Mouse (Mus musculus) B cell, adult 2 months (primary cell): ENCODE measurements at regions not wholly inside any gene's neighbourhood (a gene's known extent, or its start where the extent isn't known, plus 50 kb on each side); places are given as distances from the start of the nearest gene placed in this dataset.

Source experiments
- DNase-seq, 2 experiments: peaks; one replicate each; pipeline ENCODE4 v3.0.0; 2022

- DNase-seq = no peak
Observed at GRCm38 (mm10) chr15:88379951-88380623, 220.0 kb upstream of the Zdhhc25 start.

DNA sequence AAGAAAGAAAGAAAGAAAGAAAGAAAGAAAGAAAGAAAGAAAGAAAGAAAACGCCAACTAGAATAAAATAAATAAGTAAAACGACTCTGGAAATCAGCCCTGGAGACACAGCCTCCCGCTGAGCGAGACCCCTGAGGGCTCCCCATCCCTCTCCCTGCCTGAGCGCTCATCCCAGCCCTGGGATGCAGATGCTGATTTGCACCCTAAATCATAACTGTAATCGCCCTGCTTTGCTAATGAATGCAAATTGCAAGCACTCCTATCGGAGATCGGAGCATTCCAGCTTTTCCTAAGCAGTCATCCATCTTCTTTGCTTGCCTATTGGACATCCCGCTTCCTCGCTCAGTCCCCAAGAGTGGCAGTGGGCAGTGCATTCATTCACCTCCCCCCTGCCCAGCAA is 218.7 kb upstream of the Zdhhc25 start:
- DNase-seq = no peak

- no peak for DNase-seq
Observed at GRCm38 (mm10) chr15:88385943-88386342, 214.2 kb upstream of the Zdhhc25 start.

DNA sequence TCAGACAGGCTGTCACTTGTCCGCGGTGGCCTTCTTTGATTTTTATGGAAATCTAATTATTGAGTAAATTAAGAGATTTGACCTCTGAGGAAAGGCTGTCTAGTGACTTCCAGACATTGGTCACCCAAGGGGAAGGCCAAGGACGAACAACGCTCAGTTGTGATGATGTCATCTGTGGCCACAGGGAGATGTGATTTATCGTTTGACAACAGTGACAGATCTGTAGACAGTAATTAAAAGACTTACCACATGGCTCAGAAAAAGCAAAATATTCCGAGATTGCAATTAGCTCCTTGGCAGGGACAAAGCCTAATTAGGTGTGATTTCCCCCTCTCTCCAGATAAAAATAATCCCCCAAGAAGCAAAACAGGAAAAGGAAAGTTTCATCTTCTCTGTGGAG is 213.4 kb upstream of the Zdhhc25 start:
- DNase-seq = no peak

GRCm38 (mm10) chr15:88391822-88392221 is 208.3 kb upstream of the Zdhhc25 start:
- no peak for DNase-seq

GRCm38 (mm10) chr15:88399064-88399463 is 201.0 kb upstream of the Zdhhc25 start:
- no peak for DNase-seq

GRCm38 (mm10) chr15:88399989-88400388 is 200.1 kb upstream of the Zdhhc25 start:
- no peak for DNase-seq

- DNase-seq = no peak
Observed at GRCm38 (mm10) chr15:88400787-88401186, 199.3 kb upstream of the Zdhhc25 start.

DNA sequence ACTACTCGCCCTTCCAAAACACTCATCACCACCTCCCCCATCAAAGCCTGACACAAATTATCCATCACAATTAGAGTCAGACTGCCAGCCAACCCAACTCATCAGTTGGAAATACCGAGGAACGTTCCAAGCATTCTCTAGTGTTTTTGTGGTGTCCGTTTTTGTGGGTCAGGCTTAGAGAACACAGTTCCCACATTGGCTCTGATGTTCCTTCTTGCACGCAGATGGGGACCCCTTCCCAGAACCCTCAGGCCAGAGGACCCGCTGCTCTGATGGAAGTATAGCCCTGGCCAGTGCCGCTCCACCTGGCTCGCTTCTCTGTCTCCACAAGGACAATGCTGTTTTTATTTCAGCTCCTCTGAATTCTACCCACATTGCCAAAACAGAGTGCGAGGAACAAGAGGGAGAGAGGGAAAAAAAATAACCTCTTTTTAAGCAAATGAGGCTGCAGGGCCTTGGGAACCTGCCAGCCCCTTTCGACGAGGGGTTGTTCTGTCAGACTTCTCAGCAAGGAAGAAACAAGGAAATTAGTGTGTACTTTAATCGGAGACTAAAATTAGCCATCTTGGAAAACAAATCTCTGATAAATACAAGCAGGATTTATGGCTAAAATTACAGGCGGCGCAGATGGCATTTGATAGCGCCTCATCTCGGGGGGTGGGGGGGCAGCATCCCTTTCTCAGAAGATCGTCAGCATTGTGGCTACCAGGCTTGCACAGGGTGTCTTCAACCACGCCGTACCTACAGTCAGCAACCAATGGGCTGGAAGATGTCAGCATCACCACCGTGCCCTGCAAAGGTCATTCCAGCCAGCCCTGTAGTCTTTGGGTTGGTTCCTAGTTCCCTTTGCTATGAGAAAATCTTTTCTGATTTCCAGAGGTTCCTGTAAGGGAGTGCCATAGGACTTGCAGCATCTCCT is 191.4 kb upstream of the Zdhhc25 start:
- DNase-seq = no peak

DNA sequence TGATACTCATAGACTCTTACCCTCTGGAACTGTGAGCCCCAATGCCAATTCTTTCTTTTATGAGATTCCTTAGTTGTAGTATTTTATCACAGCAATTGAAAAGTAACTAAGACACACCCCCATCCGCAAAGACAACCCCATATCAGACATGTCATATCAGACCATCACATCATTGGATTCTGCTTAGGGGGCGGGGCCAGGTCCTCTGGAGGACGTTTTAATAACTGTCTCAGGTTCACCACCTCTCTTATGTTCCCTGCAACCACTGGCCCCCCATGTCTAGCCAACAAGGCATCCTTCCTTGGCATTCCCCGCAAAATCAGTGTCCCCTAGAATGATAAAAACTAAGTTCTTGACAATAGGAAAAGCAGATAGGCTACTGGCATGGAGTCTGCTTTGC is 185.9 kb upstream of the Zdhhc25 start:
- DNase-seq = no peak

GRCm38 (mm10) chr15:88418881-88419280 is 181.2 kb upstream of the Zdhhc25 start:
- no peak for DNase-seq

GRCm38 (mm10) chr15:88428441-88428840 is 171.7 kb upstream of the Zdhhc25 start:
- no peak for DNase-seq

GRCm38 (mm10) chr15:88430941-88431340 is 169.2 kb upstream of the Zdhhc25 start:
- no peak for DNase-seq

DNA sequence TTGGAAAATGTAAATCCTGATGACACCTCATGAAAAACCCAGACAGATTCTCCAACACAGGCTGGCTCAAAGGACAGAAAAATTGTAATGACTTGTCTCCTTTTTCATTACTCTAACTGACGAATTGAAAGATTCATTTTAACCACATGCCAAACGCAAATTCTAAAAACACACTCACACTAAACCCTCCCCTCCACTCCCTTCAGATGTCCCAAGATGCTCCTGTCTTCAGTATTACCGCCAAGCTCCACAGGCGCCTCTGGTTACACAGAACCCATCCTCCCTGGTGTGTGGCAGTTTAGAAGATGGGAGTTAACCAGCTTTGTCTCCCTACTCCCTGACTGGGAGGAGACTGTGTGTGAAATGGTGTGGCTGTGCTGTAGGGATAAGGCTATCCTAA is 151.8 kb upstream of the Zdhhc25 start:
- no peak for DNase-seq

- no peak for DNase-seq
Observed at GRCm38 (mm10) chr15:88451241-88451640, 148.9 kb upstream of the Zdhhc25 start.

- no peak for DNase-seq
Observed at GRCm38 (mm10) chr15:88468107-88468506, 132.0 kb upstream of the Zdhhc25 start.

GRCm38 (mm10) chr15:88468810-88469209 is 131.3 kb upstream of the Zdhhc25 start:
- peak; percentile 3 to 5 for DNase-seq

DNA sequence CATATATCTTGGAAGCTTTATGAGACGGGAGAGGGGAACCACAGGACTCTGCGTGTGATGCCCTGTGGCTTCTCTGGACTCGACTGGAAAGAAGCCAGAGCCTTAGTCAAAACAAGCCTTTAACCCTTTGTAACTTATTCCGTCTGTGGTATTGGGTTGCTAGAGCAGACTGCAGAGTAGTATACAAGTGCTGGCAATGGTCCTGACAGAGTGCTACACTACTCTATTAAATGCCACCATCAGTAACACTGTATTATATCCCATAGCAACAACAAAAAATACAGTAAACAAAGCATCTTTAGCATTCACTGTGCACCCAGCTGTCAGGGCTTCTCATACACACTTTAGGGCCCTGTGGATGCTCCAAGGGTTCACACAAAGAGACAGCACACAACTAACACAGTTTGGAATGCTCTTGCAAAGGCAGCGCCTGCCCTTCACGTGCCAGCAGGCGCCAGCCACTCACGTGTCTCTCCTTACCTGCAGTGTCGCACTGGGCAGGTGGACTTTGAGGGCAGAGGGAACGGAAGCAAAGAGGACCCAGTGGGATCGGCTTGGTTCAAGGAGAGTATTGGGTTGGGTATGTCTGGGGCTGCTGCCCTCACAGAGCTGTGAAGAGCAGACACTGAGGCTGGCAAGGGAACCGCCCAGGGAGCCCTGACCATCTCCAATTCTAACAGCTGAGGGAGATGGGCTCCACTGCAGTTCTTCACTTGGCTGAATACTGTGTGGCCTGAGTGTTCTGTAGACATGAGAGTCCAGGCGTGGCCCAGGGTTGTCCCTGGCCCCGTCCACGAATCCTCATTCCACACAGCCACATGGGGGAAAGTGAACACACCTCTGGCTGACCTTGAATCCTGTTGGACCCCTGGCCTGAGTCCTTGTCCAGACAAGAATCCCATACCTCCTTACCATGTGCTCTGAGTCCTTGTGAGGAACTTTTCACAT is 130.3 kb upstream of the Zdhhc25 start:
- no peak for DNase-seq

DNA sequence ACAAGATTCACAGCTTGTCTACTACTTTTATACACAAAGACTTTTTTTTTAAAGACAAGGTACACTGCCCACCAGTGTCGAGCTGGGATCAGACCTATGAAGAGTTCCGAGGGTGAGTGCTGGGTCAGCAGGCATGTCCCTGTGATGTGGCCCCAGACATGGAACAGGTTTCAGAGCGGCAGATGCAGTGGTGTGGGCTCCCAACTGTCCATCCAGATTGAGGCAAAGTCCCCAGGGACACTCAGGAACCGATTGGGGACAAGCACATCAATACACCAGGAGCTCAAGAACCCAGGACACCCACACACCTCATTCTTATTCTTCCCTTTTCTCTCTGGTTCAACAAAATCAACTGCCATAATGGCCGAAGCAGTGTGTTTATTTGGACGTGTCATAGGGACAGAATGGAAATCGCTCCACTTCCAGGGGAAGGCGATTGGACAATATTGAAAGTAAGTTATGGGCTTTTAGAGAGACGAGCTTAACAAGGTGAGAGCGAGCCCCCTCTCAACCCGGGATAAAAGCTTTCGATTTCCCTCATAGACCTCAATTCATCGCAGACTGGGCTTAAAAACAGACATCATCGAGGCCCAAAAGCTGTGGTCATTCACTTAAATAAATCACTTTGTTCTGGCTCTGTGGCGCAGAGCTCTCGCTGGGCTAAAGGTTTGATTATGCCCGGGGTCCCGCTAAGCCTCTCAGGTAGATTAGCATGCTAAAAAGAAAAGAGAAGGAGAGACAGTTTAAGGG is 127.6 kb upstream of the Zdhhc25 start:
- DNase-seq = no peak

GRCm38 (mm10) chr15:88473221-88473620 is 126.9 kb upstream of the Zdhhc25 start:
- DNase-seq = no peak

DNA sequence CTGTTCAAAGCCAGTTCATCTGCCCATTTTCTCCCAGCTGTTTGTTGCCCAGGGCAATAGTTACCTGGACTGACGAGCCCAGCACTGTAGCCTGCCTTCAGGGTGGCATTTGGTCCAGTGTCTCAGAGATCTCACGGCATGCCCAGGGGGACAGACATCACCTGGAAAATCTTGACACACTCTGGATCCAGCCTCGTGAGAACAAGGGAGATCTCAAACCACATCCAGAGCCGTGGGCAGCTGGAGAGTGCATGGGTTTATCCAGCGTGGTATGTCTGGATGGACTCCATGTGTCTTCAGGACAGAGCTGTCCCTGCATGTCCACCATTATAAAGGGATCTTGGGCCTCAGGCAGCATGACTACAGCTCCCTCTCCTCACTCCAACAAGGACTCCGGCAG is 116.6 kb upstream of the Zdhhc25 start:
- no peak for DNase-seq

DNA sequence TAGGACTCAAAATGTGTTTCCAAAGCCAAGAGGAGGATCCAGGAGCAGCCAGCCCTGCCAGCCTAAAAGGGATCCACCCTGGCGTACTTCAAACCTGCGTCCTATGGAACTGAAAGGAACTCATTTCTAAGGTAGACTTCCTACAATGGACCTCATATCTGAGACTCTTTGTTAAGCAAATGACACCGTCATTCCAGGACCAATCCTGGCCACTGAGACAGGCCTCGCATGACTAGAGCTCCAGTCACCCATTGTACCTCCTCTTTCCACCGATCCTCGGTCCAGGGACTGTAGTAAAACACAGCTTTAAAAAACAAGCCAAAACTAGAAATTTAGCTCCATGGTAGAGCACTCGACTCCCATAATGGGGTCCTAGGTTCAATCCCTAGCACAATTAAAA is 110.4 kb upstream of the Zdhhc25 start:
- DNase-seq = no peak
